Mouse (Mus musculus) forebrain, postnatal 0 days (tissue): ENCODE measurements around the gene Fam102b. TPM values are rescaled to one million over a fixed set of nuclear protein-coding genes. Genes with fewer than 3 reads are reported as not detected.

Experiments used
- ATAC-seq: fragments of 200-750 bp; cut with Nextera tagmentation; 2 replicates; pipeline ENCODE4 v1.8.0; 2017; ENCODE audit warnings: mild to moderate bottlenecking, moderate library complexity
- DNase-seq: peaks from one replicate; pipeline ENCODE4 v3.0.0-alpha.2; 2015
- H3K27ac ChIP-seq: fragments of 300-500 bp; sonication (generic); 2 replicates; pipeline ENCODE4 v1.5.1; 2014; ENCODE audit warnings: low read depth, mild to moderate bottlenecking, antibody characterized with exemption, low read length, moderate library complexity, mixed read lengths
- H3K27me3 ChIP-seq: fragments of 300-500 bp; sonication (generic); 2 replicates; pipeline ENCODE4 v1.6.1; 2014; ENCODE audit warnings: mild to moderate bottlenecking, low read length, mixed read lengths; ENCODE audit not compliant: insufficient read depth
- H3K36me3 ChIP-seq: fragments of 300-500 bp; sonication (generic); 2 replicates; pipeline ENCODE4 v1.6.1; 2014; ENCODE audit warnings: mild to moderate bottlenecking, moderate library complexity; ENCODE audit not compliant: insufficient read depth
- H3K4me1 ChIP-seq: fragments of 300-500 bp; sonication (generic); 2 replicates; pipeline ENCODE4 v1.6.1; 2014; ENCODE audit warnings: antibody characterized with exemption; ENCODE audit not compliant: insufficient read depth
- H3K4me2 ChIP-seq: fragments of 300-500 bp; sonication (generic); 2 replicates; pipeline ENCODE4 v1.6.1; 2014; ENCODE audit warnings: low read depth, mild to moderate bottlenecking, moderate library complexity
- H3K4me3 ChIP-seq: fragments of 300-500 bp; sonication (generic); 2 replicates; pipeline ENCODE4 v1.5.1; 2014; ENCODE audit warnings: low read depth, low read length, mixed read lengths
- H3K9ac ChIP-seq: fragments of 300-500 bp; sonication (generic); 2 replicates; pipeline ENCODE4 v1.6.1; 2014; ENCODE audit warnings: mild to moderate bottlenecking
- H3K9me3 ChIP-seq: fragments of 300-500 bp; sonication (generic); 2 replicates; pipeline ENCODE4 v1.6.1; 2016; ENCODE audit warnings: low read length
- CTCF ChIP-seq: sonication (generic); IDR thresholded peaks from 2 replicates; pipeline ENCODE4 v1.5.1; 2016; ENCODE audit warnings: antibody characterized with exemption, control low read depth, low read depth
- WGBS: fragments of 180-500 bp; shearing (Covaris S2); extraction: QIAGEN DNeasy Blood & Tissue Kit; methylation state at CpG from one replicate; pipeline ENCODE4 v1.1.7; 2014; 5-methylcytosine and 5-hydroxymethylcytosine counted together
- microRNA-seq, 2 experiments: library from miRNA; unstranded; fragments of <30 nt; microRNA quantifications; one replicate each; pipeline ENCODE4; 2016
- polyA plus RNA-seq: library from polyadenylated mRNA; unstranded; fragments of >200 nt; fragmentation: Nextera tagmentation; extraction: Ambion mirVana; gene quantifications from 2 replicates; pipeline ENCODE4 v1.2.1, GENCODE M21; 2015
- total RNA-seq: library from RNA; depleted of rRNA; stranded (reverse); fragments of >200 nt; gene quantifications from 2 replicates; pipeline ENCODE4 v1.2.3, GENCODE M21; 2014; rRNA removed

Gene Fam102b
- total and polyA plus RNA-seq, 2 experiments from 2014 or later, result 26.8 to 99.9 TPM

- WGBS, result 95% methylated on average over 6 of the region's 6 CpGs
Measured at GRCm38 (mm10) chr3:108933557-108933956, 93.8 kb downstream of the Fam102b start.

DNA sequence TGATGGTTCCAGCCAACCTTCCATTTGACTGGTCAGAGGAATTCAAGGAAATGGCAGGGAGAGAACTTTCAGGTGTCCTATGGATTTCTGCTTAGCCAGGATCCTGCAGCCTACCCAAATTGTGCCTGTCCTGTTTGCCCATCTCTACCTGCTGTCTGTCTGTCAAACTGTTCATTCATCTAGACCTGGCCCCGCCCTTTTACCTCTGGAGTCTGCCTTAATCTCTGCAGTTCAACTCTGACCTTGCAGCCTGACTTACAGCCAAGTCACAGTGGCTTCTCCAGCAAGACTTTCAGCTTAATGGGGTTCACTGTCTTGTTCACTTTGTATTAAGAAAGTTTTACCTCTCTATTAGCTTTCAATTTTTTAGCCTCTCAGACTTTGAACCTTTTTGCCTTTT is 101.1 kb downstream of the Fam102b start:
- TF ChIP-seq CTCF, result no peak
- no peaks in the 10 kb centered on the region for H3K9me3 ChIP-seq
- H3K4me3 ChIP-seq, result no peak overlapping the region
- H3K9ac ChIP-seq, result no peak overlapping the region
- ATAC-seq (no peak), DNase-seq (no peak)
- H3K4me1 ChIP-seq, result no peaks in the 10 kb centered on the region
- no peak overlapping the region for H3K27ac ChIP-seq
- no peaks in the 10 kb centered on the region for H3K27me3 ChIP-seq
- H3K36me3 ChIP-seq, result no peaks in the 10 kb centered on the region
- 84% methylated on average over 1 of the region's 1 CpGs for WGBS
- no peak overlapping the region for H3K4me2 ChIP-seq

More at GRCm38 (mm10) chr3:108933557-108933956, 93.8 kb downstream of the Fam102b start:
- TF ChIP-seq CTCF, result no peak
- Histone ChIP-seq H3K9ac (no peak overlapping the region), H3K36me3 (no peaks in the 10 kb centered on the region), H3K4me2 (no peak overlapping the region), H3K27ac (no peak overlapping the region), H3K9me3 (no peaks in the 10 kb centered on the region), H3K4me1 (no peaks in the 10 kb centered on the region), H3K4me3 (no peak overlapping the region), H3K27me3 (no peaks in the 10 kb centered on the region)
- no peak for ATAC-seq
- no peak for DNase-seq

DNA sequence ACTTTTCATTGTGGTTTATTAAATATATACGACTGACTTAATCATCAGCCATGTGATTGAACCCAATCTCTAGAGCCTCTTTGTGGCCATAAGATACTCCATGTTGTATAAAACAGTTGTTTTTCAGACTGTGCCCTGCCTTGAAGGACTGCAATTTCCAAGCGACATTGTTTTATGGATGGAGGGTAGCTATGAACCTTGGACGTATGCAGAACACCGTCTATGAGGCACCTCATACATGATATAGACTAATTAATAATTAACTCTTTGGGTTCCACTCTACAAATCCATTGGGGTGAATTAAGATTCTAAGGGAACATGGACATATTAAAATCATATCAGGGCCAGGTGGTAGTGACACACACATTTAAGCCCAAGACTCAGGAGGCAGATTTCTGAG is 101.7 kb downstream of the Fam102b start:
- no peak overlapping the region for H3K4me2 ChIP-seq
- WGBS, result 86% methylated on average over 4 of the region's 4 CpGs
- DNase-seq (no peak), ATAC-seq (no peak)
- no peaks in the 10 kb centered on the region for H3K36me3 ChIP-seq
- no peak overlapping the region for H3K4me3 ChIP-seq
- no peak overlapping the region for H3K9ac ChIP-seq
- H3K27me3 ChIP-seq, result no peaks in the 10 kb centered on the region
- H3K9me3 ChIP-seq, result no peaks in the 10 kb centered on the region
- H3K27ac ChIP-seq, result no peak overlapping the region
- H3K4me1 ChIP-seq, result no peaks in the 10 kb centered on the region
- TF ChIP-seq CTCF, result no peak

GRCm38 (mm10) chr3:108921822-108922221 is 105.6 kb downstream of the Fam102b start:
- Histone ChIP-seq H3K4me1 (no peaks in the 10 kb centered on the region), H3K4me3 (no peak overlapping the region), H3K9me3 (no peaks in the 10 kb centered on the region), H3K27me3 (no peaks in the 10 kb centered on the region), H3K36me3 (no peaks in the 10 kb centered on the region), H3K4me2 (no peak overlapping the region), H3K9ac (no peak overlapping the region), H3K27ac (no peak overlapping the region)
- TF ChIP-seq CTCF, result no peak
- no peak for DNase-seq
- no peak for ATAC-seq
- WGBS, result 100% methylated on average over 1 of the region's 1 CpGs

Small RNA genes within 50 kb of the gene (microRNA-seq; reads per million reads assigned to microRNA genes)
- gene Gm44384, result 0 reads per million in 2 experiments

Other genes starting within 250 kb of the Fam102b start
- 9.5 and 9.7 TPM in 2 replicates for gene Stxbp3, start 187.1 kb downstream of the Fam102b start, total RNA-seq
- 8.2 and 11.2 TPM in 2 replicates for gene Stxbp3, start 187.1 kb downstream of the Fam102b start, polyA plus RNA-seq
- 0.24 TPM in 1 of 2 replicates, not detected in the other for gene Fndc7, start 137.6 kb downstream of the Fam102b start, total RNA-seq
- not detected in 2 replicates for gene Fndc7, start 137.6 kb downstream of the Fam102b start, polyA plus RNA-seq
- 24.9 and 33.4 TPM in 2 replicates for gene Prpf38b, start 115.9 kb downstream of the Fam102b start, total RNA-seq
- gene Prpf38b, start 115.9 kb downstream of the Fam102b start, polyA plus RNA-seq, result 17.5 and 34.3 TPM in 2 replicates
- gene Henmt1, start 87.7 kb downstream of the Fam102b start, total RNA-seq, result 0.24 and 9.9 TPM in 2 replicates
- 2.2 and 2.4 TPM in 2 replicates for gene Henmt1, start 87.7 kb downstream of the Fam102b start, polyA plus RNA-seq
- not detected in 2 replicates for gene Gm9857, start 87.2 kb downstream of the Fam102b start, total RNA-seq
- gene Gm9857, start 87.2 kb downstream of the Fam102b start, polyA plus RNA-seq, result 0.52 TPM in 1 of 2 replicates, not detected in the other
- gene Slc25a54, start 52.9 kb upstream of the Fam102b start, total RNA-seq, result not detected in 2 replicates
- not detected in 2 replicates for gene Slc25a54, start 52.9 kb upstream of the Fam102b start, polyA plus RNA-seq
- gene Slc25a24, start 95.5 kb upstream of the Fam102b start, total RNA-seq, result 3.8 and 5.2 TPM in 2 replicates
- gene Slc25a24, start 95.5 kb upstream of the Fam102b start, polyA plus RNA-seq, result 2.1 and 2.7 TPM in 2 replicates